Mouse (Mus musculus): Measurements from ENCODE around the gene Mindy4.

Gene Mindy4

GRCm38 (mm10) chr6:55257246-55257645 is 54.1 kb downstream of the Mindy4 start:
- no peak for DNase-seq (ENCODE audit: low spot score)

GRCm38 (mm10) chr6:55258428-55259325 is 55.5 kb downstream of the Mindy4 start:
- no peak for DNase-seq (ENCODE audit: low spot score)

DNA sequence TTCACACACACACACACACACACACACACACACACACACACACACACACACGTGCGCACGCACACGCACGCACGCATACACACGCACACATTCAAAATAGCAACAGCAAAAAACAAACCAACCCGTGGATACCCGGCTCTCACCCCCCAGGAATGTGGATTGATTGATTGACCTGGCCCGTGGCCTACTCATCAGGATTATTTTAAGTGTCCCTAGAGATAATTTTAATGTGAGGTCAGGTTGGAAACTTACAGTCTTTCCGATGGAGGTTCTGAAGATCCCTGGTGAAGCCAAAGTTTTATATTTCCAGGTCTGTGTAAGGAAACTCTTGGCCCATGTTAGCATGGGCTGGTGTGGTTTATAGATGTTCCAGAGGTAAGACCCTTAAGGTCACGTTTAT is 59.0 kb downstream of the Mindy4 start:
- DNase-seq (ENCODE audit: low spot score), result no peak

DNA sequence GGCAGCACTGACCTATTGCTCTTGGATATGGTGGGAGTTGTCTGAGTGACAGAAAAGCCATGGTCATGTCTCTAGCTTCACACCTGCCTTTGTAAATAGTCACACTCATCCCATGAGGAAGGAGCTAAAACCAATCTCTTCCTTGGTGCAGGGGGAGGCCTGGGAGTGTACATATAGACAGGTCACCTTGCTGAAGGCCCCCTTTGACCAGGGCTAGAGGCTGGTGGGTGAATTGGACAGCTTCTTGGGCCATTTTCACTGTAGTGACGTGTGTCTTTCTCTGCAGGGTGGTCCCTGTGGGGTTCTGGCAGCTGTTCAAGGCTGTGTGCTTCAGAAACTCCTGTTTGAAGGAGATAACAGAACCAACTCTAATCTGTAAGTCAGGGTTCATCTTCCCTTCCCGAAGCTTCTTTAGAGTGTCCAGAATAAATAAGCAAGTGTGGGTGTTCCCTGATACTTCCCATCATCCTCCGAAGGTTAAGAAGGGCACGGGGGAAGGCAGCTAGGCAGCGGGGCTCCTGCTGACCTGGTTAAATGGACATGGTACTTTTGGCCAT is 60.4 kb downstream of the Mindy4 start:
- DNase-seq (ENCODE audit: low spot score), result no peak

DNA sequence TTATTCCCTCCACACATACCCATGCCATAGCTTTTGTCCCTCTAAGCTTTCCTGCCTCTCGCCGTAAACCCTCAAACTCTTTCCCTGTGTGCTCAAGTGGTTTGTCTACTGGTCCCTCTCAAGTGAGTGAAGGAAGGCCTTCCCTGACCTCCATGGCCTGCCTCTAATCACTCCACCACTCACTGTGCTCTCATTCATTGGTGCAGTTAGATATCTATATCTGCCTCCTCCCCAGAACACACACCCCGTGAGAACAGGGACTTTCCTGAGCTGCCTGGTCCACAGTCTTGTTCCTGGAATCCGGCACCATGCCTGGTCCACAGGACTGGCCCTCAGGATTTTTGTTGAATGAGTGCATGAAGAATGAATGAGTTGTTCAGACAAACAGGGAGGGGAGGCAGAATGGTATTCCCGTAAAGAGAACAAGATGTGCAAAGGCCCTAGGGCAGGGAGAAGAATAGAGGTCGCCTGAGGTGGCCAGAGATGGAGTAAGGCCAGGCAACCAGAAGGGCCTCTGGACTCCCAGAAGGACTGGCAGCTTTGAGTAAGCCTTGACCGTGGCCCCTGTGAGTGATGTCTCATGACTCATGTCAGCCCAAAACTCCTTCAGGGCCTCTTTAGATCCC is 61.7 kb downstream of the Mindy4 start:
- no peak for DNase-seq (ENCODE audit: low spot score)

- DNase-seq (ENCODE audit: low spot score), result no peak
These were observed 69.8 kb downstream of the Mindy4 start for GRCm38 (mm10) chr6:55272952-55273351.

DNA sequence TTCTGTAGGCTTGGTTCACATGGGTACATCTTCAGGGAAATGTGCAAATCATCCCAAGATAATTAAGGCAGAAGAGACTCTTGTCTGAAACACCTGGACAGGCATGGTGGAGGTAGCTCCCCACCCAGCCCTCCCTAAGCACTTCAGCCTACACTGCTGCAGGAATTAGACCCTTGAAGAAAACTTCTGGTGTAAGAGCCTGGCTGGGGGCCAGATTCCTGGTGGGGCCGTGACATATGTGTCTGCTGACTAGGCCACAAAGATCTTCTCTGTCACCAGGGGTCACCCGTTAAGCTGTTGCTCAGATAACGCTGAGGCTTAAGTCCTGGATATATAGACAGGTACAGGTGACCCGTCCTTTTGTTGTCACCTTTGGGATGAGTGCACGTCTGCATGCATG is 70.3 kb downstream of the Mindy4 start:
- no peak for DNase-seq (ENCODE audit: low spot score)

DNA sequence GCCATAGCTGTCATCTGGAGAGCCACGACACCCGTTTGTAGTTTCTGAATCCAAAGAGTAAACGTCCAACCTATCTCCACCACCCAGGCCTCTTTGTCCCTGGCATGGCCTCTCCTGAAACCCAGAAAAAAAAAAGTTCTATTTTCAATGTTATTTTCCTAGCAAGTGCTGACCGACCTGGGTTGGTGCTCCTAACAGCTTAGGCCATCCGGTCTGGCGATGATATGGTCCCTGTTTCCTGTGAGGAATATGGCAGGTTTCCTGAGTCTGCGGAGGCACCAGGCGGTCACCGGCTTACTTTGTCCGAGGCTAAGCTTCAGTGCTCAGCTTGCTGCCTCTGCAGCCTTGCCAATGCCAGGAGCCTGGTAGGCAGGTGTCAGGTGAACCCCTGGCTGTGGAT is 71.8 kb downstream of the Mindy4 start:
- DNase-seq (ENCODE audit: low spot score), result no peak

GRCm38 (mm10) chr6:55275786-55276185 is 72.6 kb downstream of the Mindy4 start:
- DNase-seq (ENCODE audit: low spot score), result no peak

GRCm38 (mm10) chr6:55276692-55277282 is 73.6 kb downstream of the Mindy4 start:
- DNase-seq (ENCODE audit: low spot score), result no peak

GRCm38 (mm10) chr6:55278086-55278485 is 74.9 kb downstream of the Mindy4 start:
- DNase-seq (ENCODE audit: low spot score), result no peak

DNA sequence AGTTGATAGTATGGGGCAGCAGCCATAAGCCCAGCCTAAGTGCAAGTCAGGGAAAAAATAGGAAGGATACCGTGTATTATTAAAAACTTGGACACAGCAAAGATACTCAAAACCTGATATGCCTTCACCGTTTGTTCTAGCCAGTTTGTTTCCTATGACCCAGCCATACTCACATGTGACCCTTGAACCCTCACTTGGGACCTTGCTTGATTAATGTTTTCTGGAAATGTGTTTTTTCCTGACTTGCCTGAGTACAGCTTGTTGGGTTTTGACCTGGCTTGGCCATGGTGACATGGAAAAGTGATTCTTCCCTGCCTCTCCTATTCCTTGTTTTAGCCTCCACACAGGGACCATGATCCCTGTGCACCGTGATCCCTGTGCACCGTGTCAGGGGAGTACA is 75.3 kb downstream of the Mindy4 start:
- no peak for DNase-seq (ENCODE audit: low spot score)

DNA sequence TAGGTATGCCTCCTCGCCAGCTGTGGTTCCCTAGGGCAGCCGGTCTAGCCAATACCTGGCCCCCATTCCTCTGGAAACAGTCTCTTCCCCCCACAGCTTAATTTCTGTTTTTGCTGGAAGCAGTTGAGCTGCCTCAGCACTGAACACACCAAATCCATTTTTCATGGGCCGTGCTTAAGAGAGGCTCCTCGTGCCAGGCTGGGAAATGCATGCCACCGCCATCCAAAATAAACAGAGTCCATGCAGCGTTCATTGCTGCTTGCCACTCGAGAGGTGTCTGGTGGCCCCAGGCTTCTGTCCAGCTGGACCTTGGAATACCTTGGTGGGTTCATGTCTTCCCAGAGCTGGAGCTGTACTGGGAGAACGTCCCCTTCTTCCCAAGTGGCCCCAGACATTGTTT is 77.8 kb downstream of the Mindy4 start:
- no peak for DNase-seq (ENCODE audit: low spot score)

GRCm38 (mm10) chr6:55281687-55282086 is 78.5 kb downstream of the Mindy4 start:
- DNase-seq (ENCODE audit: low spot score), result no peak

- no peak for DNase-seq (ENCODE audit: low spot score)
These were observed 79.2 kb downstream of the Mindy4 start for GRCm38 (mm10) chr6:55282348-55282747.

- no peak for DNase-seq (ENCODE audit: low spot score)
These were observed 82.0 kb downstream of the Mindy4 start for GRCm38 (mm10) chr6:55285218-55285617.

DNA sequence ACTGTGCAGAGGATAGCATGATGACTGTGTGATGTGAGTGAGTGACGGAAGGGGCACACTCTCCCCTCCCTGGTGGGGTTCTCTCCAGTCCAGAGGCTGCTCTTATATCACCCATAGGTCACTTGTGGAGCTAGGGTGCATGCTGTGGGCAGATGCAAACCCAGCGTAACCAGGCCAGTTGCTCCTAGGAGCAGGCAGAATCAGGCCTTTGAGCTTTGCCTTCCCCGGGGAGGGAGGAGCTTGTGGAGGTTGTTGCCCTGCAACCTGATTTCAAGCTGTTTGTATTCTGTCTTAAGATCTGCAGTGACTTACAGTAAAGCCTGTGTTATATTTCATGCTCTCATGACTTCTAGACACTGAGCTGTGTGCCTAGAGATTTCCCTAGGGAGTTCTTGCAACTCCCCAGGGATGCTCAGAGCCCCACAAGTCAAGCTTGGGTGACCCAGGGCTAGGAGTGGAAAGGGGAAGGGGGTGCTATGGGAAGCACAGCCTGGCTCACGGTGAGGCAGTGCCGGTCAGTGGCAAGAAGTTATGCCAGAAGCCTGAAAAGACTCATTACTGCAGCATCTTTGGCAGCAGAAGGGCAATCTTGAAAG is 84.9 kb downstream of the Mindy4 start:
- no peak for DNase-seq (ENCODE audit: low spot score)

DNA sequence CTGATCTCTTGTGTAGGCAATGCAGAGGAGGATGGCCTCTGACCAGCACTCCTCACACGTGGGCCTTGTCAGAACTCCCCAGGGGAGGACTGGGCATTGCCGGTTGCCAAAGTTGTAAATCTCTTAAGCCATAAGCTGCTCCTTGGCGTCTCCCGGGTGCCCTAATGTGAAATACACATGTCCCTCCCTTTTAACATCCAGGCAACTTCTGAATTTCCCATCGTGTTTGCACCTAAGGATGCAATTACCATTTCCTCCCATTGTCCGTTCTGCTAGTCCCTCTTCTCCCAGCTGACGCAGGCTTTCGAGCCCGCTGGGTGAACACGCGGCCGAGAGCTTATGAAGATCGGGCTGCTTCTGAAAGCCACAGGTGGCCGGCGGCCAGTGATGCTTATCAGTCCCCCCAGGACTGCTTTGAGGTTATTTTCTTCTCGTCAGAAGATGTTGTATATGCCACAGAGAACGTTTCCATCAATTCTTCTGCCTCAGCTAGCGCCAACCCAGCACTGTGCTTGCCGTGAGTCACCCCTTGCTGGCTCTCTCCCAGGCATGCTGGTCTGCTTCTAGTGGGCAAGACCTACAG is 91.5 kb downstream of the Mindy4 start:
- no peak for DNase-seq (ENCODE audit: low spot score)

- no peak for DNase-seq (ENCODE audit: low spot score)
These were observed 92.1 kb downstream of the Mindy4 start for GRCm38 (mm10) chr6:55295325-55295724.

DNA sequence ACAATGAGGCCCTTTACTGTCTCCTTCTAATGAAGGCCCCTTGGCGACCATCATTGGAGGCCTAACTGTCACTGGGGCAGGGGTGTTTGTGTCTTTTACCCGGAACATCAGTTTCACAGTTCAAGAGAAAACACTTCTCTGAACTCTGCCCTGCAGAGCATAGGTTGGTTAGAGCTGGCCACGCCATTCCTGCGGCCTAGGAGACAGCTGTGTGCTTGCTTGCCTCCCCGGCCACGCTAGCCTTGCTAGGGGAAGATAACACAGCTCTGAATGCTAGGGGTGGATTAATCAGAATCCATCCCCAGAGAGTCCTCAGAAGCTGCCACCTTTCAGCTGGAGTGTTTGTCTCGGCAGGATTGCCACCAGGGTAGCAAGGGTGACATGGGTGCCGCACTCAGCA is 96.3 kb downstream of the Mindy4 start:
- no peak for DNase-seq (ENCODE audit: low spot score)

GRCm38 (mm10) chr6:55299917-55300316 is 96.7 kb downstream of the Mindy4 start:
- DNase-seq (ENCODE audit: low spot score), result no peak

DNA sequence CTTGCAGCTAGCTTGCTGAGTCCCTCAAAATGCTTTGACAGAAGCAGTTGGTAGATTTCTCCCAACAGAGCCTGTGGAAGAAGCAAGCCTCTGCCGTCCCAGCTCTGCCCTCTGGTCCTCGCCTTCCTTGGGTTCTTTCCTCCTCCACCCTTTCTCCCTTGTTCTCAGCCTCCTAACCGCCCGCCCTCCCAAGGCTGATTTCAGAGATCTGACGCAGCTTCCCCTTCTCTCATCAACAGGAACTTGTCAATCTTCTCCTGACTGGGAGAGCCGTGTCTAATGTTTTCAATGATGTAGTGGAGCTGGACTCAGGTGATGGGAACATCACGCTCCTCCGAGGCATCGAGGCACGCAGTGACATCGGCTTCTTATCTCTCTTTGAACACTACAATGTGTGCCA is 97.5 kb downstream of the Mindy4 start:
- no peak for DNase-seq (ENCODE audit: low spot score)

All from testis, postnatal 14 days (tissue).